Mouse (Mus musculus): Measurements from ENCODE around the gene Pkp1. TPM values are rescaled to one million over a fixed set of nuclear protein-coding genes. Genes with fewer than 3 reads are reported as not detected.

Pkp1 gene
- total RNA-seq (2021): not detected
- long read RNA-seq, experiment 1, partial matches to known transcripts: 0 of 1 reads
- long read RNA-seq, experiment 1, other reads (novel, unspliced or antisense): 1 of 1 reads
- long read RNA-seq, experiment 2: 0 reads

- TF ChIP-seq CTCF (conservative IDR thresholded peaks at IDR 0.05): no peak
- DNase-seq (ENCODE audit: low spot score in 2 of 2): no peak
- no peak within 1 kb of the TSS for H3K27ac ChIP-seq
- H3K4me3 ChIP-seq: no peak within 1 kb of the TSS
These were observed at the start of gene Pkp1 for GRCm38 (mm10) chr1:135918644-135919407. TSS of gene Pkp1 (minus strand) at chr1:135919207.

GRCm38 (mm10) chr1:135967739-135968138 is 48.7 kb upstream of the Pkp1 start:
- no peak for TF ChIP-seq CTCF (conservative IDR thresholded peaks at IDR 0.05)
- Histone ChIP-seq H3K4me3 (no peak overlapping the region), H3K27ac (no peak overlapping the region)

GRCm38 (mm10) chr1:135964561-135964960 is 45.6 kb upstream of the Pkp1 start:
- H3K27ac ChIP-seq: no peak overlapping the region
- DNase-seq (ENCODE audit: low spot score in 2 of 2): peak; percentile 42 to 56

More at GRCm38 (mm10) chr1:135967739-135968138, 48.7 kb upstream of the Pkp1 start:
- DNase-seq (ENCODE audit: low spot score in 2 of 2): no peak

GRCm38 (mm10) chr1:135963177-135963576 is 44.2 kb upstream of the Pkp1 start:
- no peak for DNase-seq (ENCODE audit: low spot score in 2 of 2)
- no peak for TF ChIP-seq CTCF (conservative IDR thresholded peaks at IDR 0.05)
- H3K4me3 ChIP-seq: no peak overlapping the region
- H3K27ac ChIP-seq: no peak overlapping the region

More at GRCm38 (mm10) chr1:135964561-135964960, 45.6 kb upstream of the Pkp1 start:
- H3K4me3 ChIP-seq: no peak overlapping the region
- TF ChIP-seq CTCF (conservative IDR thresholded peaks at IDR 0.05): no peak

- H3K4me3 ChIP-seq: no peak overlapping the region
- peak; percentile 90 for TF ChIP-seq CTCF (conservative IDR thresholded peaks at IDR 0.05)
- H3K27ac ChIP-seq: no peak overlapping the region
- peak; percentile 41 to 43 for DNase-seq (ENCODE audit: low spot score in 2 of 2)
These were observed 39.5 kb upstream of the Pkp1 start for GRCm38 (mm10) chr1:135958483-135958882.

DNA sequence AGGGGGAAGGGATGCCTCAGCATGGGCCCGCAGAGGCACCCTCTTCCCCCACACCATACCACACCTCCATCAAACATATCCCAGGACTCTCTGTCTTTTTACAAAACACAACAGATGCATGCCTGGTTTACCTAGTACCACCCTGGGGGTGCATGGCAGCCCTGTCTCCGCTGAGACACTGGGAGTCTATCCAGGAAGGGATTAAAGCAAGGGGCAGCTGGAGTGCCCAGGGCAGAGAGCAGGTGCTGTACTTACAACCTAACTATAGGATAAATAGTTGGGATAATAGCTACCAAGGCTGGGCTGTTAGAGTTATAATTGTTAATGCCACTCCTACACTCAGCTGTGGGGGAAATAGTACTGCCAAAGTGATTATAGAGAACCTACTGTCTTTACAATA is 29.9 kb upstream of the Pkp1 start:
- TF ChIP-seq CTCF (conservative IDR thresholded peaks at IDR 0.05): no peak
- Histone ChIP-seq H3K4me3 (no peak overlapping the region), H3K27ac (no peak overlapping the region)
- no peak for DNase-seq (ENCODE audit: low spot score in 2 of 2)

DNA sequence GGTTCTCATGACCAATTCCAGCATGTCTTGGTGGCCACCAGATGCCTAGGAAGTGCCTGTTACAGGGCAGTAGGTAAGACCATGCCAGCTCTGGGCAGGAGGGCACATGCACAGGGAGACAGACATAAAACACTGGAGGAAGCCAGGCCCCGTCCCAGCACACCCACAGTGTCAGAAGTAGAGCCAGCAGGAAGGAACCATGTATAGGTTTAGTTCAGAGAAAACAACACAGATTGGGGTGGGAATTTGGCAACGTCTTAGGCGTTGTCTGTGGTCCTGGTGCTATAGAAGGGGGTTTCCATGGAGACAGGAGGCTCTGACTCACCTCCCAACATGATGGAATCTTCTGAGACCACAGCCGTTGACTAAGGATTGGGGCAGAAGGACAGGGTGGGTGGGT is 27.2 kb upstream of the Pkp1 start:
- H3K4me3 ChIP-seq: no peak overlapping the region
- TF ChIP-seq CTCF (conservative IDR thresholded peaks at IDR 0.05): no peak
- peak in 1 of 2 experiments; percentile 37 for DNase-seq (ENCODE audit: low spot score in 2 of 2)
- H3K27ac ChIP-seq: 0 out of 2 replicates have a peak overlapping the region, but pooled peaks have one; percentile 28

DNA sequence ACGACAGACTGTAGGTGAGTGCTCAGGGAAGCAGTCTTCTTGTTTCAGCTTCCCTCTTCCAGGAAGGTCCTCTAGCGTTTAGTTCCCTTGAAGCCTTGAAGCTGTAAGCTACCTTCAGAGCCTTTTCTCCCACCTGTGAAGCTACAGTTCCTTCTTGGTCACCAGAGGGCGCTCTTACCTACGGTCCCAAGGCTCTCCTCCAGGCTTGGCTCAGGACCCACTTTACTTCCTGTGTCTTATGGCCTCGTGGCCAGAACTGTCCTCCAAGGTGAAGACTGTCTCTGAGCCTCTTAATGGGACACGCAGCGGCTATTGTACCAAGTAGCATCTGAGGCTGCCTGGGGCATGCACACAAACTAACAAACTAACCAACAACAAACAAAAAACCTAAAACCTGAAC is 26.7 kb upstream of the Pkp1 start:
- Histone ChIP-seq H3K4me3 (no peak overlapping the region), H3K27ac (0 out of 2 replicates have a peak overlapping the region, but pooled peaks have one; percentile 28)
- peak; percentile 88 for TF ChIP-seq CTCF (conservative IDR thresholded peaks at IDR 0.05)
- peak in 1 of 2 experiments; percentile 30 for DNase-seq (ENCODE audit: low spot score in 2 of 2)

DNA sequence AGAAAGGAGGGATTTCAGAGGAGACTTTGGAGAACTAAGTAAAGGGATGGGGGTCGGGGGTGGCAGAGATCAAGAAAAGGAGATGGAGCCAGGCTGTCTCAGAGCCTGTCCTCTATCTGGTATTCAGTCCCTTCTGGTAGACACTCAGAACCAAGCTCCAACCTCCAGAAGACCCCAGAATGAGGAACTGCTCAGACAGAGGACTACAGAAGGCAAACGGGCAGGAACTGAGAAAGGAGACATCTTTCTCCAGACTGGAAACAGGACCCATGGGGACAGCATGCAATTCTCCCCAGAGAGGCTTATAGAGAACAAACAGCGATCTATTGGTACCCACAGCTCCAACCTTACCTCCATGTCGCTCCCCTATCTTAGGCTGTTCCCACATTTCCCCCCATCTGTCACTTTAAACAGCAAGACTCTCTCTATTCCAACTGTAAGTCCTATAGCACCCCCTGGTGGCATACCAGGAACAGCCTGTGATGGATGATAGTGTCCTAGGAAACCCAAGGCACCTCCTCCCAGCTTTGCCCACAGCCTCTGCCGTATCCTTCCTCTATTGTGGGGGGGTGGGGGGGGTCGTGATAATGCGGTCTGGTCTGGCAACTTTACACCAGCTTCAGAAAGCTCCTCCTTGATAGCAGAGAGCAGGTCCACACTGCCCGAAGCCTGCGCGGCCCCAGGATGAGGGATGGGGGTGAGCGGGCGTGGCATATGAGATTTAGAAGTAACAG is 25.7 kb upstream of the Pkp1 start:
- Histone ChIP-seq H3K27ac (no peak overlapping the region), H3K4me3 (no peak overlapping the region)
- DNase-seq (ENCODE audit: low spot score in 2 of 2): peak; percentile 89 to 94
- peak; percentile 80 for TF ChIP-seq CTCF (conservative IDR thresholded peaks at IDR 0.05)

DNA sequence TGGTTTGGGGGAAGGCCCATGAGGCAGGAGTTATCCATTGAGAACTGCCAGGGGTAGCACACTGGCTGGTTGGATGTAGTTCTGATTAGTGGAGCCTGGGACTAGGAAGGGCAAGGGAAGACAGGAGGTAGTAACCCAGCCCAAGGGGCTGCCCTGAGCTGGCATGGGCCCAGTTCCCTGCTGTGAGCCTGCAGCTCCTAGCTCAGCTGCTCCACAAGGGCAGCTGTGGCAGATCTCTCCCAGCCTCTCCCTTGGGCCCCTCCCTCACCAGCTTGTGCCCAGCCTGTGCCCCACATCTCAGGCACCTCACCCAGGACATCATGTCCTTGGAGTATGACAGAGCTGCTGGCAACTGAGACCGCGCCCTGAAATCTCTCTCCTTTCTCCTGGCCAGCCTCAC is 24.7 kb upstream of the Pkp1 start:
- Histone ChIP-seq H3K4me3 (no peak overlapping the region), H3K27ac (no peak overlapping the region)
- DNase-seq (ENCODE audit: low spot score in 2 of 2): no peak
- TF ChIP-seq CTCF (conservative IDR thresholded peaks at IDR 0.05): no peak

GRCm38 (mm10) chr1:135942116-135942515 is 23.1 kb upstream of the Pkp1 start:
- no peak for TF ChIP-seq CTCF (conservative IDR thresholded peaks at IDR 0.05)
- H3K4me3 ChIP-seq: no peak overlapping the region
- no peak for DNase-seq (ENCODE audit: low spot score in 2 of 2)
- no peak overlapping the region for H3K27ac ChIP-seq

DNA sequence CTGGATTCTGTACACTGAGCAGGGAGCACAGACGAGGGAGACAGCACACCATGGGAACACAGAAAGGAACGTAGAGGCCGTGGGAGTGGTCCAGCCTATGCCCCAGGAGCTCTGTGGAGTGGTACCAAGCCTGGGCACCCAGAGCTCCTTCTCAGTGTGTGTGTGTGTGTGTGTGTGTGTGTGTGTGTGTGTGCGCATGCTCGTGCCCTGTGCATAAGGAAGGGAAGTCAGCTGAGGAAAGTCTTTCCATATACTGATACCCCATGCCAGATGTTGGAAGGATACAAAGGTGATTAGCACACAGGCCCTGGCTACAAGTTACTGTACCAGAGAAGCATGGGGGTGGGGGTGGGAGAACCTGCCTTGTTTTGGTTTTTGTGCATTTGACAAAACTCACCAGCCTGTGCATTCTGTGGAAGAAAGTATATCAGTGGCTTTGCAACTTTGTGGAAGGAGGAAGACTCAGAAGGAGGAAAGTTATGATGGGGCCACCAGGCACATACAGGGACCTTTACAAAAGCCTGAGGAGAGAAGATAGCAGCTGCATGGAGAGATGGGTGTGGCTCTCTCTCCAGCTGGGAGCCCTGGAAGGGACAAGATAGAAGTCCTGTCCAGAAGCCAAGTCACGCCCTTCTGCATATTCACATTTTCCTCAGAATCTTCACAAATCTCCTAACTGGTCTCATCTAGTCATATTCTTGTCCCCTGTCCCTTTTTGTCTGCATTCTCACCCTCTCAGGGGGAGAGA is 22.4 kb upstream of the Pkp1 start:
- H3K4me3 ChIP-seq: no peak overlapping the region
- no peak for DNase-seq (ENCODE audit: low spot score in 2 of 2)
- no peak overlapping the region for H3K27ac ChIP-seq
- TF ChIP-seq CTCF (conservative IDR thresholded peaks at IDR 0.05): no peak

DNA sequence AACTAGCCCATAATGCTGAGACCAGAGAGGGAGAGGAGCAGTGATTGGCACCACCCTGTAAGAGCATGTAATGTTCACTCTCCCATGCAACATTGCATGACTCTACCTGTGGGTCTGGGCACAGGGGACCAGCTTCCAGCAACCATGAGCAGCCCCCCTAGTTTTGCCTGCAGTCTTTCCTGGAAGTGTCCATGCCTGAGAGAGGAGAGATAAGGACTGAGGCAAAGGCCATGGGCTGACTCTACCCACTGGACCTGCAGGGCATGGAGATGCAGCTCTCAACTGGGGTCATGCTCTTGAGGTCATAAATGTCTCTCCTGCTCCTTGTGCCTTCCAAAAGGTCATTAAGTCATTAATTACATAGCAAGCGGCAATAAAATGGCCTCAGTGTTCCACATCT is 17.1 kb upstream of the Pkp1 start:
- no peak for DNase-seq (ENCODE audit: low spot score in 2 of 2)
- H3K27ac ChIP-seq: no peak overlapping the region
- TF ChIP-seq CTCF (conservative IDR thresholded peaks at IDR 0.05): no peak

More for the DNA sequence above, 17.1 kb upstream of the Pkp1 start:
- H3K4me3 ChIP-seq: no peak overlapping the region

Measured in layer of hippocampus, adult 2 months (tissue).